Mouse (Mus musculus) splenic B cell, adult 2 months (primary cell): ENCODE measurements around the gene Msn.
"Not testable (repeated sequence)": the region's sequence is repeated elsewhere in the genome, so short reads cannot be mapped to it uniquely, and the experiment has no call there.

Experiments used
- DNase-seq: peaks from one replicate; pipeline ENCODE4 v3.0.0-alpha.2; 2011; ENCODE audit warnings: low read depth, low spot score
- H3K27me3 ChIP-seq: 2 replicates; pipeline ENCODE4 v1.6.1; 2012; ENCODE audit warnings: mild to moderate bottlenecking, low read length, moderate library complexity, mixed read lengths; ENCODE audit not compliant: control insufficient read depth, poor library complexity, insufficient read depth, severe bottlenecking
- H3K36me3 ChIP-seq: 2 replicates; pipeline ENCODE4 v1.6.1; 2012; ENCODE audit warnings: mild to moderate bottlenecking, low read length, moderate library complexity, mixed read lengths; ENCODE audit not compliant: control insufficient read depth, poor library complexity, insufficient read depth, severe bottlenecking

The Msn gene

DNA sequence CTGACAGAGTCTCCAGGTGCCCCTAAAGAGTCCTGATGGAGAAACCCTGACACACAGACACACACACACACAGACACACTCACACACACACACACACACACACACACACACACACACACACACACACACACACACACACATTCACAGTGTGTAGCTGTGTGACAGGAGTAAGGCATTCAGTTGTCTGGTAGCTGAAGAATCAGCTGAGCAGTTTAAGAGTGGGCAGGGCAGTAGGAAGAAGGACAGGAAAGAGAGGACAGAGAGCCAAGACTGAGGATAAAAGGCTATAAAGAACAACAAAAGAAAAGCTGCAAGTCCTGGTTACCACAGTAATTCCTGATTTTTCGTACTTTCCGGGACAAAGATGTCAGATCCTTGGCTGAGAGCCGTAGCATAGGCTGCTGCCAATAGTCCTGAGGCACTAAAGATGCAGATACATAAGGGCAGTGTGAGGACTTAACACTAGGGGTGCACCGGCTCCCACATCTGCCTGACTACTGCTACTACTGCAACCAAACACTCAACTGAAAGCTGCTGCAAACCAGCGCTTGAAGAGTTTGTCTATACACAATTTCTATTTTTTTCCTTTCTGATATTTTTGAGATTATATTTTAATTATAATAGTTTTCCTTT, 88.4 kb downstream of the Msn start:
- Histone ChIP-seq H3K36me3 (no peaks in the 10 kb centered on the region), H3K27me3 (no peaks in the 10 kb centered on the region)
- DNase-seq = no peak

- peak; percentile 16 for DNase-seq
- H3K27me3 ChIP-seq = not testable (repeated sequence)
Observed at GRCm38 (mm10) chrX:96205143-96205542, 109.3 kb downstream of the Msn start.

DNA sequence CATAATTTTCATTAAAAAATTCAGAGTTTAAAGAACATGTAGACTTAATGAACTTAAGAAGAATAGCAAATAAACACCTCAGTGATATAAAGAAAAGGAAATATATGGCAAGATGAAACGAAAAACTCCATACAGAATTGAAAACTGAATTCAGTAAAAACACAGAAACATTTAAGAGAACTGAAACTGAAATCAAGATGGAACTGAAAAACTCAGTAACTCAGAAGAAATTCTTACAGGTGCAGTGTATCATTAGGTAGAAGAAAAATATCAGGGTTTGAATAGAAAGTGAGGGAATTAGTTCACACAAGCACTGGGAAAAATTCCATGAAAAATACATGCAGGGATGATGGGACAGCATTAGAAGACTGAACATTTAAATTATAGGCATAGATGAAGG, 111.0 kb downstream of the Msn start:
- Histone ChIP-seq H3K27me3 (no peaks in the 10 kb centered on the region), H3K36me3 (no peaks in the 10 kb centered on the region)
- peak; percentile 14 for DNase-seq

More at GRCm38 (mm10) chrX:96205143-96205542, 109.3 kb downstream of the Msn start:
- H3K36me3 ChIP-seq = not testable (repeated sequence)

DNA sequence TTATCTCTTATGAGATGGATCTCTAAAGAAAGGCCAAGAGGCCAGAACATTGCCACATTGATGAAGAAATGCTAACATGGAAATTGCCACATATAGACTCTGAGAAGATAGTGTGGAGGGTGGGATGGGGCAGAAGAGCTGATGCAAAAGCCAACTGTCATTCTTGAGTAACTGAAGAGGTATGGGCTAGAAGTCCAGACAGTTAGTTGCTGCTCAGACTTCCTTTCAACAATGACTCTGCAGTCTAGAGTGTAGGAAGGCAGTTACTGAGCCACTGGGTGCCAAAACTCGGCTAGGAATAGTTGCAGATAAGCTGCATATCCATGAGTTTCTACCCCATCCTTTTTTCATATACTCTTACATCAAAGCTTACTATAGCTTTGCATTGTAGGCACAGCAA, 122.2 kb downstream of the Msn start:
- no peak for DNase-seq
- H3K27me3 ChIP-seq = no peaks in the 10 kb centered on the region
- H3K36me3 ChIP-seq = no peaks in the 10 kb centered on the region
